Mouse (Mus musculus) neutrophil, adult 5-6 weeks (primary cell): ENCODE measurements around the gene Gm45716. TPM values are rescaled to one million over a fixed set of nuclear protein-coding genes. Genes with fewer than 3 reads are reported as not detected.
"Not testable (repeated sequence)": the region's sequence is repeated elsewhere in the genome, so short reads cannot be mapped to it uniquely, and the experiment has no call there.

ENCODE experiments used
- ATAC-seq: fragments of 151-379, 151-347 bp; 2 replicates; pipeline ENCODE4 v1.8.0; 2017; ENCODE audit warnings: mild to moderate bottlenecking, moderate TSS enrichment; ENCODE audit not compliant: insufficient number of reproducible peaks, poor library complexity, low FRiP score, severe bottlenecking; ENCODE audit errors: extremely low read depth
- total RNA-seq: library from RNA; stranded (forward); fragments of 200-1000 nt; gene quantifications from 2 replicates; pipeline ENCODE4 v1.2.3, GENCODE M21; 2017

Gene Gm45716
- total RNA-seq, 1 experiment from 2014 or later, result 6.4 TPM

DNA sequence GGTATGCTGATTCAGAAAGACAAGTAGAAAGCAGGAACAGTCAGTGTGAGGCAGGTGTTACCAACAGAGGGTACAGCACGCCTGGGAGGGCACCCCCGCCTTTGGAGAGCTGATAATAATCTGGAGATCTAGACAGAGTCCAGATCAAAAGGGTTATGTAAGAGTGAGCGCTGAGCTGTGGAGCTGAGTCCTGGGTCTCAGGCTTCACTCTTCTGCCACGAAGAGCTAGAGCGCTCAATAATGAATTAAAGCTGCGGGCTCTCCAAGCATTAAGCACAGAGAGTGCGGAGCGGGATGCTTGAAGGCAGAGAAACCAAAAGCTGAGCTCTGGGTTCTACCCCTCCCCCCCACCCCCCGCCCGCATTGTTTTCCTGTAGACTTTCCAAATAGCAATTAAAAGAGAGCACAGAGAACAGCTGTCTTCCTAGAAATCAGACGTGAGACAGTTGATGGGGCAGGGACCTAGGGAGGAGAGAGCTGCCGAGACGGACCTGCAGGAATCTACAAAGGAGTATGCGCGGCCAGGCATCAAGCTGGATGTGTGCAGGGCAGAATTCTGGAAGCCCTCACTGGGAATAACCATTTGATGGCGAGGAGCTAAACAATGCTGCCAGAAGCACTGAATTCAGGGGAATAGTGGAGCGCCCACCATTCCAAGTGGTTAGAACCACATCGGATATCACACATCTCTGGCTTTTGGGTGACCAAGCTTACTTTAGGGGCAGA is 82.1 kb downstream of the Gm45716 start:
- ATAC-seq, result no peak

DNA sequence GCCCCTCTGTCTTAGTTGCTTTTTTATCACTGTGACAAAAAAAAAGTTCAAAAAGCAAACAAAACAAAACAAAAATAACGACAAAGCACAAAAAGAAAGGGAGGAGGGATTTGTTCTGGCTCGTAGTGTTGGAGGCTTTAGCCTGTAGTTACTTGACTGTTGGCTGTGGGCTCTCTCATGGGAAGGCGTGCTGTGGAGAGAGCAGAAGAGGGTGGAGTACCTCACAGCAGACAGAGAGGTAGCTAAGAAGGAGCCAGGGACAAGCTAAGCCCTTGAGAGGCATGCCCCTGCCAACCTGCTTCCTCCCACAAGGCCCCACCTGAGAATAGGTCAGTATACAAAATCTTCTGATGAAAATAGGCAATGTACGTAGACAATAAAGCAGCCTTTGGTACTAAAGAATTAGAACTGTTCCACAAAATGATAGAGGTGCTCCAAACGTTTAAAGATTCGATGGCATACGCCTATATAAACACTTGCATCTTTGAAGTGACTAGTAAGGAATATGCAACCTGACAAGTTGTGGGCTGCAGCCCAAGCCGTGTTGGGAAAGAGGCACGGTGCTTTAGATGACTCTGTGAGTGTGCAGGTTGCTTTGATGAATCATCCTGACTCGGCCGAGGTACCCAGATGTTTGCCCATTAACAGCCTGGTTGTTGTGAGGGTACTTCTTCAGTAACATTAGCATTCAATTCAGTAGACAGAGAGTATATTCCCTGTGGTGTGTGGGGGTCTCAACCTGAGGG is 82.8 kb downstream of the Gm45716 start:
- no peak for ATAC-seq

DNA sequence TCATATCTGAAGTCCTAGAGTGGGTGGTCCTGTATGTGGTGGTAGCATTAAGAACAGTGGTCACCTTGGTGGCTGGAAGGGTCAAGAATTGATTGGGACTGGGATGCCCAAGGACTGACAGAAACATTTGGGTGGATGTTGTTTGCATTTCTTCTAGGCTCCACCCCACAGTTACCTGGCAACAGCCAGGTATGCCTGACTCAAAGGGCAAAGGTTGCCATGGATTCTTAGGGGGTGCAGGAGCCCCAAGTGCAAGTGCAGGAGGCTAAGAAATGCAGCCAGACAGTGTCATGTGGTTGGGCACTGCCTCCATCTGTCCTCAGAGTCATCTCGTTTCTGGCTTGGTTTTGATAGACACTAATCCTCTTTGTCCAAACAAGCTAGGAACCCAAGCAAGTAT is 86.7 kb downstream of the Gm45716 start:
- no peak for ATAC-seq

DNA sequence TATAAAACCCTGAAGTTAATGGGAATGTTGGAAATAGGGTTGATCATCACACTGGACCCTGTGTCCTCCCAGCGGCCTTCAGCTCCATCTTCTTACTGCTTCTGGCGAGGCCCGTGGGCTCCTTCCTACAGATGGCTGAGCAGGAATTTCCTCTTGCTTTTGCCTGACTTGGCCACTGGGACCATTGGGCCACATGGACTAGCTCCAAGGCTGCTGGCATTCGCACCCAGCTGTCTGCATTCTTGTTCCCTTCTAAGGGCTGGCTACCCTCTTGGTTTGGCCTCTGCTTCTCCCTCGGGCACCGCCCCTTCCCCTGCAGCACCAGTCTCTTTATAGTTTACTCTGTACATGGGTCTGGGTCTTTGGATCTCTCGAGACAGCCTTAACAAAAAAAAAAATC is 88.2 kb downstream of the Gm45716 start:
- no peak for ATAC-seq

DNA sequence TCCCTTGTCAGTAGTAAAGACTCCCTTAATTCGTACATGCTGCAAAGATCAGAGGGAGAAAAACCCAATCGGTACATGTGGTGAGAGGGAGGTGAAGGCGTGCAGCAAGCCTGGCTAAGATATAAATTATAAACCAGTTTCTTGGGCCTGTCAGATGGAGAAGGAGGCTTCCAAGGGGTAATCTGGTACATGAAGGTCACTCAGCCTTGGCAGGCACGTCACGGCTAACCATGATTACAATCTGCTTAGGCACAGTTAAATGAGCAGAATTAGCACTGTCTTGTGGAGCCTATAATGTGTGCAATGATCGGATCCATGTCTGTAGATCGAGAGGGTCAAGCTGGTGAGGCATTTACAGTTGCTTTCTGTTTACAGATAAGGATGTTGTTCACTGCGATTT is 88.7 kb downstream of the Gm45716 start:
- no peak for ATAC-seq

GRCm38 (mm10) chr11:90276561-90276960 is 89.1 kb downstream of the Gm45716 start:
- ATAC-seq, result no peak

GRCm38 (mm10) chr11:90280069-90280468 is 92.6 kb downstream of the Gm45716 start:
- no peak for ATAC-seq

- ATAC-seq, result not testable (repeated sequence)
These were observed 94.5 kb downstream of the Gm45716 start for GRCm38 (mm10) chr11:90281943-90282342.

DNA sequence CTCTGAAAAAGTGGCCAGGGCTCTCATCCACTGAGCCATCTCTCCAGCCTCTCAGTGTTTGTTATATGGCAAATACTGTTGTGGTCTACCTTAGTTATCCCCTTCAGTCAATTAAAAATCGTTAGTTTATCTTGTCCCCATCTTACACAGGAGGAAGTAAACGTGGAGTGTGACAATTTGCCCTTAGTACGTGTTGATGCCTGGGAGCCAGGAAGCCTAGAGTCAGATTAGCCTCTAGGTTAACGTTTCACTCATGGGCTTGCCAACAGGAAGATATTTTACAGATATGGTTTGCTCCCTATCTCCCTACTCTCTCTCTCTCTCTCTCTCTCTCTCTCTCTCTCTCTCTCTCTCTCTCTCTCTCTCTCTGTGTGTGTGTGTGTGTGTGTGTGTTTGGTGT is 95.7 kb downstream of the Gm45716 start:
- ATAC-seq, result no peak

DNA sequence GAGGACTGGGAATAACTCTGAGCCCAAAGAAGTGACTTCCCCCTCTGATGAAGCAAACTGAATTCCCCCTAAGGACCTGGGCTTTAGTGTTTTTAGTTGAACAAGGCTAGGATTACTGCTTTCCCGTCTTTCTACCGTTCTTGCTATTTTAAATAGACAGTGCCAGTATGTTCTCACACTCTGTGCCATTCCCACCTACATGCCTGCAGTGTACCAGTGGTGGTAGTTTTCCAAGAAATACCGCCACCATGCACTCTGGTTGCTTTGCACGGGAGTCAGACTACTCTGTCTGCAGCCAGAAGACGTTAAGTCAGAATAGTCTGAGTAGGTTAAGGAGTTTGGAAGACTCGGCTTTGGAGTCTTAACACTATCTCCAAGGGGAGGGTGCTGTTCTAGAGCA is 96.1 kb downstream of the Gm45716 start:
- ATAC-seq, result no peak

- ATAC-seq, result no peak
These were observed 96.6 kb downstream of the Gm45716 start for GRCm38 (mm10) chr11:90284079-90284478.

DNA sequence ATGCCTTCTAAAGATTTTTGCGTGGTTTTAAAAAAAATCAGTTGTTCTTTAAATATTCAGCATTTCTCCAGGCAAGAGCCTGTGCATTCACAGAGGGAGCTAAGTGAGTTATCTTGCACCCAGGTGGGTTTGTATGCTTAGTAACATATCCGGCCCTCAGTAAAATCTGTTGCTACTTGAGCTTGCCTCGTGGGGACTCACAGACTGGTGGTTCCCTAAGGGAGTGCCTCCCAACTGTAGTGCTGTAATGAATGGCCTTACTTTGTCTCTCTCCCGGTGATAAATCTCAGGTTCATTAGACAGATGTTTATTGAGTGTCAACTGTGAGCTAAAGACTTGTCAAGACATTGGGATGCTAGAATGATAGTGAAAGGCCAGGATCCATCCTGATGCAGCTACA is 97.1 kb downstream of the Gm45716 start:
- no peak for ATAC-seq

DNA sequence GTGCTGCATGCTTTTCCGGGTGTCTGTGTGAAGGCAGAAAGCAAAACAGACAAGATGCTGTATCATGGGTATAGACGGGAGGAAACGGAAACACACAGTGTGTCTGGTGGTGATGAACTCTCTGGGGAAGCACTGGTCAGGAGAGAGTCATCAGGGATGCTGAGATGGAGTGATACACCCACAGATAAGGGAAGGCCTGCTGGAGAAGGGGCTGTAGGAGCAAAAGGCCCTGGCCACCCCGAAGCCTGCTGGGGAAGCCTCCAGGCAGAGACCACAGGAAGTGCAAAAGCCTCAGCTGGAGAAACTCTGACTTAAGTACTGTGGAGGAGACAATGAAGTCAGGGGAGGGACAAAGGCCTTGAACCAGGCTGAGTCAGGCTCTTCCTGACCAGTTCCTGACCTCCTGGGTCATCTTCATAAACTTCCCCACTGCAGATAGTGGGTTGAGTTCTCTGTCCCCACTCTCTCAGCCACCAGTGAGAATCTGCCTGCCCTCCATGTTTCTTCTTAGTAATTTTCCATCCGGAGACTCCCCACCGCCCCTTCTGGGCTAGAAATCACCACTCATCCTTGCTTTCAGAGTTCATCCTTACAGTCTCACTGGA is 99.2 kb downstream of the Gm45716 start:
- ATAC-seq, result no peak

DNA sequence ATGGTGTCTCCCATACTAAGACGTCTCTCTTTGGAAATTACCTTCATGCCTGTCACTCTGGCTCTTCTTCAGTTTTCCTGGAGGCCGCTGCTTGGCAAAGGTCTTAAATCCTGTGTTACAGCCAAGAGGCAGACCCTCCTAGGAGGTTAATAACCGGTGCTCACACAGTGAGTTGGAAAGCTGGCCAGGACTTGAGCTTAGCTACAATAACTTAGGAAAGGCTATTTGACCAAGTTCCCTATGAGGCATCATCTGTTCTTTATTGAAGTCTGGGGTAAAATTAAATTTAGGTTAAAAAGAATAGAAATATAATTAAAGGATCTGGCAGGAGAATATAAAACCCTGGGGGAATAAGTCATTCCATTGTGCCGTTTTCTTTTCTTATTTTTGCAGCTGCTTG is 103.7 kb downstream of the Gm45716 start:
- ATAC-seq, result no peak

- ATAC-seq, result no peak
These were observed 105.3 kb downstream of the Gm45716 start for GRCm38 (mm10) chr11:90292766-90293165.

DNA sequence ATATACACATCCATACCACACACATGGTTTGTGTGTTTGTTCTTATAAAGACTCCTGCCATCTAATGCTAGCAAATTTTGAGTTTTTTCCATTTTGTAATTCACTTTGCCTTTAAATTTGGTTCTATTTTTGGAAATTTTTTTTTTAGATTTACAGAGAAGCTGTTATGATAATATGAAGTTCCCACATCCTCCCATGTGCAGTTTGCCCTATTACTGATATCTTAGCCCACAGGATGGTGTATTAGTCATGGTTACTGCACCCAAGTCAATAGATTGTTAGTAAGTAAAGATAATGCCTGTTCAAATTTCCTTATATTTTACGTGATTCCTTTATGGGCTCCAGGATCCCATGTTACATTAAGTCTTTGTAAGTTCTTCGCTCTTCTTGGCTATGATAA is 107.1 kb downstream of the Gm45716 start:
- ATAC-seq, result no peak
